Mouse (Mus musculus): Measurements from ENCODE around the gene Fdxr. TPM values are rescaled to one million over a fixed set of nuclear protein-coding genes. Genes with fewer than 3 reads are reported as not detected.

Fdxr gene
- total RNA-seq, 2 experiments from 2014 or later: 5.0 to 5.7 TPM

GRCm38 (mm10) chr11:115241402-115241801 is 35.4 kb downstream of the Fdxr start:
- DNase-seq: peak; percentile 67

- no peak for DNase-seq
These were observed 40.3 kb downstream of the Fdxr start for GRCm38 (mm10) chr11:115236570-115236969.

GRCm38 (mm10) chr11:115234320-115235044 is 42.4 kb downstream of the Fdxr start:
- peak; percentile 40 for DNase-seq

GRCm38 (mm10) chr11:115233526-115234290 is 43.1 kb downstream of the Fdxr start:
- no peak for DNase-seq

- no peak for DNase-seq
These were observed 44.0 kb downstream of the Fdxr start for GRCm38 (mm10) chr11:115232889-115233288.

GRCm38 (mm10) chr11:115231924-115232323 is 44.9 kb downstream of the Fdxr start:
- DNase-seq: no peak

GRCm38 (mm10) chr11:115231168-115231915 is 45.5 kb downstream of the Fdxr start:
- no peak for DNase-seq

- no peak for DNase-seq
These were observed 47.6 kb downstream of the Fdxr start for GRCm38 (mm10) chr11:115229021-115229930.

- no peak for DNase-seq
These were observed 48.4 kb downstream of the Fdxr start for GRCm38 (mm10) chr11:115228430-115228829.

- DNase-seq: no peak
These were observed 49.2 kb downstream of the Fdxr start for GRCm38 (mm10) chr11:115227640-115228039.

GRCm38 (mm10) chr11:115226811-115227491 is 49.9 kb downstream of the Fdxr start:
- no peak for DNase-seq

GRCm38 (mm10) chr11:115225301-115225700 is 51.5 kb downstream of the Fdxr start:
- DNase-seq: no peak

GRCm38 (mm10) chr11:115224889-115225288 is 52.0 kb downstream of the Fdxr start:
- DNase-seq: peak; percentile 75

- no peak for DNase-seq
These were observed 53.0 kb downstream of the Fdxr start for GRCm38 (mm10) chr11:115223877-115224276.

- DNase-seq: no peak
These were observed 53.4 kb downstream of the Fdxr start for GRCm38 (mm10) chr11:115223451-115223850.

- no peak for DNase-seq
These were observed 54.3 kb downstream of the Fdxr start for GRCm38 (mm10) chr11:115222570-115222969.

- peak; percentile 46 for DNase-seq
These were observed 54.8 kb downstream of the Fdxr start for GRCm38 (mm10) chr11:115222077-115222476.

- DNase-seq: no peak
These were observed 57.2 kb downstream of the Fdxr start for GRCm38 (mm10) chr11:115219685-115220084.

GRCm38 (mm10) chr11:115219263-115219662 is 57.6 kb downstream of the Fdxr start:
- DNase-seq: no peak
